Mouse (Mus musculus) ovary, postnatal 14 days (tissue): Measurements from ENCODE around the gene Tufm.

Source experiments
- DNase-seq: peaks from one replicate; pipeline ENCODE4 v3.0.0; 2022; ENCODE audit warnings: low spot score

Tufm gene

GRCm38 (mm10) chr7:126499416-126499815 is 12.3 kb downstream of the Tufm start:
- no peak for DNase-seq

GRCm38 (mm10) chr7:126501684-126502022 is 14.5 kb downstream of the Tufm start:
- DNase-seq, result no peak

GRCm38 (mm10) chr7:126502023-126502741 is 15.0 kb downstream of the Tufm start:
- peak; percentile 80 for DNase-seq

- DNase-seq, result no peak
Measured at GRCm38 (mm10) chr7:126502751-126503150, 15.6 kb downstream of the Tufm start.

GRCm38 (mm10) chr7:126503273-126503878 is 16.2 kb downstream of the Tufm start, which contains the start of gene Atxn2l:
TSS of gene Atxn2l (minus strand) at chr7:126503437.
- peak; percentile 97 for DNase-seq

- DNase-seq, result no peak
Measured at GRCm38 (mm10) chr7:126504913-126505312, 17.8 kb downstream of the Tufm start.

- no peak for DNase-seq
Measured at GRCm38 (mm10) chr7:126507126-126507778, 20.1 kb downstream of the Tufm start.

GRCm38 (mm10) chr7:126511287-126511686 is 24.1 kb downstream of the Tufm start:
- no peak for DNase-seq

- DNase-seq, result no peak
Measured at GRCm38 (mm10) chr7:126518261-126518941, 31.2 kb downstream of the Tufm start.

- DNase-seq, result no peak
Measured at GRCm38 (mm10) chr7:126519513-126519912, 32.4 kb downstream of the Tufm start.

GRCm38 (mm10) chr7:126523316-126523715 is 36.2 kb downstream of the Tufm start:
- no peak for DNase-seq

- DNase-seq, result no peak
Measured at GRCm38 (mm10) chr7:126528166-126528577, 41.0 kb downstream of the Tufm start.

GRCm38 (mm10) chr7:126533434-126533833 is 46.3 kb downstream of the Tufm start:
- DNase-seq, result no peak

GRCm38 (mm10) chr7:126535766-126536165 is 48.6 kb downstream of the Tufm start:
- no peak for DNase-seq

- no peak for DNase-seq
Measured at GRCm38 (mm10) chr7:126536466-126536865, 49.3 kb downstream of the Tufm start.

GRCm38 (mm10) chr7:126537820-126538585 is 50.8 kb downstream of the Tufm start:
- no peak for DNase-seq
